Mouse (Mus musculus): ENCODE measurements around the gene Pgk2.
"Not testable (repeated sequence)": the region's sequence is repeated elsewhere in the genome, so short reads cannot be mapped to it uniquely, and the experiment has no call there.

DNA sequence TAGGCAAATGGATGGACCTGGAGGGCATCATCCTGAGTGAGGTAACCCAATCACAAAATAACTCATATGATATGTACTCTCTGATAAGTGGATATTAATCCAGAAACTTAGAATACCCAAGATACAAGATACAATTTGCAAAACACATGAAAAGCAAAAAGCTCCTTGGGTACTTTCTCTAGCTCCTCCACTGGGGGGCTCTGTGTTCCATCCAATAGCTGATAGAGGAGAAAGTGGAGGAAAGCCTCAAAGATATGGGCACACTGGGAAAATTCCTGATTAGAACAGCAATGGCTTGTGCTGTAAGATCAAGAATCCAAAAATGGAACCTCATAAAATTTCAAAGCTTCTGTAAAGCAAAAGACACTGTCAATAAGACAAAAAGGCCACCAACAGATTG is 6.6 kb downstream of the Pgk2 start:
- not testable (repeated sequence) for TF ChIP-seq HCFC1, MXI1 (IDR thresholded peaks at IDR 0.05; ENCODE audit: low read depth, low read length)
